Mouse (Mus musculus) adrenal gland, postnatal 14 days (tissue): ENCODE results near the gene Tiam1. TPM values are rescaled to one million over a fixed set of nuclear protein-coding genes. Genes with fewer than 3 reads are reported as not detected.
A peak's percentile ranks its signal among the peaks of the same experiment; 100 is the strongest.

Source experiments
- DNase-seq: peaks from one replicate; pipeline ENCODE4 v3.0.0; 2021; ENCODE audit warnings: mixed read lengths
- total RNA-seq: library from RNA; stranded (reverse); gene quantifications from 2 replicates; pipeline ENCODE4 v1.2.3, GENCODE M21; 2021

Gene Tiam1
- total RNA-seq, 1 experiment from 2014 or later: 64.1 TPM

- DNase-seq: no peak
These were observed 189.5 kb downstream of the Tiam1 start for GRCm38 (mm10) chr16:89954114-89954513.

GRCm38 (mm10) chr16:89952821-89953220 lies 190.7 kb downstream of the Tiam1 start:
- no peak for DNase-seq

GRCm38 (mm10) chr16:89950754-89951153 lies 192.8 kb downstream of the Tiam1 start:
- no peak for DNase-seq

- DNase-seq: no peak
These were observed 193.3 kb downstream of the Tiam1 start for GRCm38 (mm10) chr16:89950251-89950650.

GRCm38 (mm10) chr16:89948040-89948439 lies 195.5 kb downstream of the Tiam1 start:
- DNase-seq: no peak

DNA sequence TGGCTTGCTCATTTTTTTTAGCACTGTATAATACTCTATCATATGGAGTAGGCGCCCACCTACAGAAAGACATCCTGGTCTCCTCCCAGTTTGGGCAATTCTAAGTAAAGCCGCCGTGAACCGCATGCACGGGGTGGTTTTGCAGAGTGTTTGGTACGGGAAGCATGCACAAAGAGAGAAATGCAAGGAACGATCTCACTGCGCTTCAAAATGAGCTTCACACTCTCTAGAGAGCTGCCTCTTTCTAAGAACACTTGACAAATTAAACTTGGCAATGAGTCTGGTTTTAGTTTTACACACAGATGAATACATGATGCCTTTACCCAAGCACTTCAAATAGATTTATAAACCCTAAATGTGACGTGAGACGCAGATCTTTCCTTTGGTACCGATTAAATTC lies 196.8 kb downstream of the Tiam1 start:
- no peak for DNase-seq

- DNase-seq: no peak
These were observed 198.8 kb downstream of the Tiam1 start for GRCm38 (mm10) chr16:89944604-89945283.

DNA sequence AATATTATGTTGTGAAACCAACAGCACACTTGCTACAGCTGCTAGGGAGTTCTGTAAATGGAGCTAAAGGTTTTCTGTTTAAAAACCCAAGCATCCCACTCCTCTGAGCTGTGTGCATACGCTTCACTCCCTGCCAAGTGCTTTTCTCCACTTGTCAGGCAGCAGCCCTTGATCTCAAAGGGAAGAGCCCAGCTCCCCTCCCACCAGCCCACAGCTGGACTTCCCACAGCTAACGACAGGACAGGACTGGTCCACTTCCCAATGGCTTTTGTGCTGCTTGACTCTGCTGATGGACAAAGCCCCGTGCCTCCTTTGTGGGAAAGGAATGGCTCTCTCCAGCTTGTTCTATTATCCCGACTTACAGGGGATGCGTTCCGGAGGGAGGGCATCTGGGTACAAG lies 199.5 kb downstream of the Tiam1 start:
- DNase-seq: no peak

DNA sequence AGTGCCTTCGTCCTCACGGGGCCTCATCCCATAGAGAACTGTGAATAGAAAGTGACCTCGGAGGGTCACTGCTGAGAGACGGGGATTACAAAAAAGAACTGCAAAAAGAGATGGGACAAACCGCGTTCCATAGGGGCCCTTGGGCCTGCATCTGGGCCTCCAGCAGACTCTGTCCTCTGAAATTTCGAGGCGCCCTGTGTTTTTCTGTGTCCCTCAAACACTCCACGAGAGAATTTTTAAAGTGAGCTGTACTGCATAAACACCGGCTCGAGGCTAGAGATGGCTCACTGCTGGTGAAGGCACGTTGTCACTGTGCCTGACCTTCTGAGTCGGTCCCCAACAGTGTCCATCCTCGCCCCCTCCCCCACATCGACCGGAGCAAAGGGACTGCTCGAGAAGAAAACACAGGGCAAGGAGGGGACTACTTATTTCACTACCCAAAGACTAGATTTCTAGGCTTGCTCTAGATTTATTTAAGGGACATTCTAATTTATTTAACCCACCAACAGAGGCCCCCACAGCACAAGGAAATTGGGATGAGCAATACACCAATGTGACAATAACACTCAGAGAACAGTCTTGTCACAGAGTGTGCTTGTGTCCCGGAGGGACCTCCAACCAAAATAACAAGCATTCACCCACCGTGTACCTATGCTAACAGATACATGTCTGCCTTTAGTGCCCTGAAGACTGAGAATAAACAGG lies 200.2 kb downstream of the Tiam1 start:
- peak; percentile 57 for DNase-seq

DNA sequence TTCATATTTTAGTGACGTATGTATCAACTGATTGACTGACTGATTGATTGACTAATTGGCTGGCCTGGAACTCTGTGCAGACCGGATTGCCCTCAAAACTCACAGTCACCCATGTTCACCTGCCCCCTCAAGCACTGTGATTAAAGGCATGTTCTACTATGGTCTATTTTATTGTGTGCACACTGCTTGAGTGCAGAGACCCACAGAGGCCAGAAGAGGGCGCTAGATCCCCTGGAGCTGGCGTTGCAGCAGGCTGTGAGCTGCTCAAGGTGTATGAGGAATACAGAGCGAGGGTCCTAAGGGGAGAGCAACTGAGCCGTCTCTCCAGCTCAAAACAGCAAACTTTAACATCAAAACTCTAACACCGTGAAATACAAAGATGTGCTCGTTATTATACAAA lies 202.9 kb downstream of the Tiam1 start:
- no peak for DNase-seq

GRCm38 (mm10) chr16:89938277-89938676 lies 205.3 kb downstream of the Tiam1 start:
- DNase-seq: no peak

DNA sequence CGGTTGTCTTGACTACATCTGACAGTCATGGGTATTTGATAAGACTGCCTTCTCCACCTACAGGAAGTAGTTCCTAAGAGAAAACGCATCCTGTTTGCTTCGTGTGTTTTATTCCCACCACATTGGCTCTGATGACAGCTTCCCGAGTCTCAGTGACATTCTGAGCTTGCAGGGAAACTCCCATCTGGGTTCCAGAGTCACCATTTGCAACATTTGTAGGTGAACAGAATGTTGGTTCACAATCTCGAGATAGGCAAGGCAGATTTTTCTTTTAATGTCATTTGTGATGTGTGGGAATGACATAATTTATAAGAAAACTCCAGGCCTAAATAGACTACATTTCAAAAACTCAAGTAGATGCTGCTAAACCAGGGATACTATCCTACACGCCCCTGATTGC lies 207.0 kb downstream of the Tiam1 start:
- no peak for DNase-seq

DNA sequence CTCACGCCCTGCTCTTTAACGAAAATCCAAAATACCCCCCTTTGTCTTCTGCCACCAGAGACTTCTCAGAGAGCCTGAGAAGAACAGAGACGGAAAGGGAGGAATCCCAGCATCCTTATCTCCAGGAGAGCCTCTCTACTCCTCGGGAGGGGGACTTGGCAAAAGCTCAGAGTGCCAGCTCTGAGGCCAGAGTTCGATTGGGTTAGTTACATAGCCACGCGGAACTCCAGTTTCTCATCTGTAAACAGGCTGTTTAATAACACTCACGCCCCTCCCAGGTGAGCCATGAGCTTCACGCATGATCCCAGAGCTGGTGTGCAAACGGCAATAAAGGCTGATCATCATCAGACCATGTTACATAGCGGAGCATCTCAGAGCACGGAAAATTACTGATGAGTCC lies 208.2 kb downstream of the Tiam1 start:
- DNase-seq: no peak

GRCm38 (mm10) chr16:89934616-89935015 lies 209.0 kb downstream of the Tiam1 start:
- DNase-seq: no peak

DNA sequence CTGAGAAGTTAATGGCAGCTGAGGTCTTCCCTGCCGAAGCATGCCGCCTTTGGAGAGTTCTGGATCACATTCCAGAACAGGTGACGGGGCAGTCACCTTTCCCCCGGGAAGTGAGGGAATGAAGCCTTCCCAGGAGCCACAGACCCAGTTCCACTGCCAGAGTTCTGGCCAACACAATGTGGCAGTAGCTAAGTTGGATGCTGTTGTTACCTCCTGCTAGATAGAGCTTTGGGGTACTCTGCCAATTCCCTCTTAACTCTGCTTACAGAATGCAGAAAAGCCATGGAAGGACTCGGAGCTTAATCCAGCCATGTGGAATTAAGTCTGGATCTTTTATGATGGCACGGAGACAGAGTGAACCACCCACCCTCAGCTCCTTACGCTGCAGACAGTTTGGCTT lies 209.6 kb downstream of the Tiam1 start:
- DNase-seq: no peak

DNA sequence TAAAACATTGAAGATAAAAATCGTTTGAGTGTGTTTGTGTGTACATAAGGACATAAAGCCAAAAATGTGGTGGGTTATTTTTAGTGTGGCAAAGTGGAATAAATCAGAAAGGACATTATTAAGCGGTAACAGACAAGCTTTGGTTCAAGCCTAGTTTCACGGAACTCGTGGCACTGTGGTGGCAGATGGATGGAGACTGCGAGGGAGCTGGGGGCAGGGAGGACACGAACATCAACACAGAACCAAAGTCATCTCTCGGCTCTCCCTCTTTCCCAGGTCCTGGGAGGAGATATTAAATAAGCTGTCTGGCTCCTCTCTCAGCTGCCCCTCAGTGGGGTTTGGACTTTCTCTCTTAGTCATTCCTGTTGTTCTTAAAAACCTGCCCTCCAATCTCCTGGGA lies 215.0 kb downstream of the Tiam1 start:
- no peak for DNase-seq

- DNase-seq: peak; percentile 86
These were observed 219.2 kb downstream of the Tiam1 start for GRCm38 (mm10) chr16:89924249-89924890.

DNA sequence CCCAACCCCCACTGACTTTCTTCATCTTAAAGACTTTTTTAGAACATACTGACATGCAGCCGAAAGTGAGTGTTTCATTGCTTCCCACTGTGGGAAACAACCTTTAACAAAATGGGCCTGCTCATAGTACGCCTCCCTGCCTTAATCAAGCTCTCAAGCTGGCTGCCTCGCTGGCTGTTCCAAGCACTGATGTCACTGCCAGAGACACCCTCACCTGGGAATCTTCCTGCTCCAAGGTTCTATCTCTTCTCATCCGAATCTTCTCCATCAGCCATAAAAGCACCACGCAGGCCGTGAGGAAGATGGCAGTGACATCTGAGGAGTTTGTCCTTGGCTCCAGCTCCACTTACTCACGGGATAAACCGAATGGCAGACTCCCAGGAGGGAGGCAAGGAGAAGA lies 220.3 kb downstream of the Tiam1 start:
- DNase-seq: no peak

- DNase-seq: no peak
These were observed 221.1 kb downstream of the Tiam1 start for GRCm38 (mm10) chr16:89922458-89922857.

GRCm38 (mm10) chr16:89921370-89921769 lies 222.2 kb downstream of the Tiam1 start:
- DNase-seq: no peak

DNA sequence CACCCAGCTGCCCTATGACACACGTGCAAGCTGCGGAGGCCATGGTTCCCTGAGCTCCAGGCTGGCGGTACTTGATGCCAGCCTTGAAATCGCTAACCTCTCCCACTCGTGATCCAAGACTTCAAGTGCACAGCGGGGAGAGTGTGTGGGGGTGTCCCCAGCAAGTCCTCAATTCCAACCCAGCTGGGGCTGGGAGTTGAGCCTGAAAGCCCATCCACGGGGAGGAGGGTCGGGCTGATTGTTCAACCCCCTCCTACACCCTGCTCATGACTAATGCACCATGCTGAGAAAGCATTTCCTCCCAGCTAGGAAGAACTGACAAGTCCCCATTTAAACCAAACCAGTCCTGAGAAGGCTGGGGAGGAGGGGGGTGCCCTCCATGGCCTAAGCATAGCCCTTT lies 223.2 kb downstream of the Tiam1 start:
- no peak for DNase-seq

DNA sequence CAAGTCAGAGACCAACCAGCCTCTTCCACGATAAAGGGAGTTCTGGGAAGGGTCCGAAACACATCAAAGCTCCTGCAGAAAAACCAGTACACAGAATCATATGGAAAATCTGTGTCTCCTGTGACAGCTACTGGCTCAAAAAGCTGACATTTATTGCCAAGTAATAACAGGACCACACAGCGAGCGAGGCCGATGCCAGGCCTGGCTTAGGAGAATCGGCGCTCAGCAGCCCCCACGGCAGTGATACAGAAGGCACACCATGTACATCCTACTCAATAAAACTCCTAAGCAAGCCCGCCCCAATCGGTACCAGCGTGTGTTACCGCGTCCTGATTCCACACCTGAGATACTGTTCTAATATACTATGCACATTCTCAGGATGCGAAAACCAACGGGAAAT lies 226.2 kb downstream of the Tiam1 start:
- DNase-seq: no peak

DNA sequence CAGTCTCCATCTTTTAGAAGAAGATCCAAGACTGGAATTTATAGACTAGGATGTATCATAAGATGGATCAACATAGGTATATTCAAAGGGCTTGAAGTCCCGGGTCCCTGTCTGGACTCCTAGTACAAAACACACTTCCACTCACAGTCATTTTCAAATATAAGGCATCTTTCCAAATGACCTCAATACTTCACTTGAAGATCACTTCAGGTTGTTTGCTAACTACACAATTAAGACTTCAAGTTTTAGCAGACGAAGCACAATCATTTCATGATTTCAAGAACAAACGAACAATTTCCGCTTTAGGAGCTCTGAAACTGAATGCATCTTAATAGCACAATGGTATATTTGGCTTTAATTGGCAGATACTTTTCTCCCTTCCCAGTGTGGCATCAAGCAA lies 228.6 kb downstream of the Tiam1 start:
- no peak for DNase-seq
